Mouse (Mus musculus) CH12.LX (cell line): ENCODE results near the gene Crygb. TPM values are rescaled to one million over a fixed set of nuclear protein-coding genes. Genes with fewer than 3 reads are reported as not detected.

Source experiments
- DNase-seq: peaks from one replicate; pipeline ENCODE4 v3.0.0-alpha.2; 2013; ENCODE audit errors: extremely low read depth
- H3K27ac ChIP-seq: 2 replicates; pipeline ENCODE4 v1.5.1; 2012; ENCODE audit warnings: low read depth, mild to moderate bottlenecking, control low read depth, moderate library complexity; ENCODE audit not compliant: insufficient read depth
- H3K27me3 ChIP-seq: replicated peaks from 2 replicates; pipeline ENCODE3; 2012; ENCODE audit warnings: inconsistent platforms
- H3K36me3 ChIP-seq, 2 experiments: replicated peaks in 1 of 2; 2 replicates each; pipeline versions ENCODE3 to v1.6.1; 2012; ENCODE audit warnings: inconsistent platforms in 1 of 2, low read length in 1 of 2, mild to moderate bottlenecking in 1 of 2, mixed read lengths in 1 of 2, moderate library complexity in 1 of 2; ENCODE audit not compliant: control insufficient read depth in 1 of 2, insufficient read depth in 1 of 2
- H3K4me1 ChIP-seq, 2 experiments: 2 replicates each; pipeline ENCODE4 v1.6.1; 2012; ENCODE audit warnings: inconsistent platforms in 1 of 2, moderate library complexity in 1 of 2; ENCODE audit not compliant: insufficient read depth in 2 of 2, control insufficient read depth in 1 of 2
- H3K4me2 ChIP-seq: 2 replicates; pipeline ENCODE4 v1.6.1; 2012; ENCODE audit warnings: low read depth, mild to moderate bottlenecking, control low read depth; ENCODE audit not compliant: poor library complexity, insufficient read depth, severe bottlenecking
- H3K4me3 ChIP-seq, 3 experiments: fragments of 150-350 bp in 1 of 3; sonication (generic) in 1 of 3; replicated peaks in 1 of 3; 2 replicates each; pipeline versions ENCODE3 to v1.5.1; 2011 to 2012; ENCODE audit warnings: low read depth in 2 of 3, low read length in 2 of 3, mild to moderate bottlenecking in 2 of 3, moderate library complexity in 2 of 3, control low read depth in 1 of 3, improper control_type of control experiment in 1 of 3, inconsistent platforms in 1 of 3, mixed read lengths in 1 of 3; ENCODE audit not compliant: poor library complexity in 1 of 3
- H3K79me2 ChIP-seq: replicated peaks from 2 replicates; pipeline ENCODE4 v1.6.1; 2012; ENCODE audit warnings: mild to moderate bottlenecking, moderate library complexity; ENCODE audit not compliant: control insufficient read depth, poor library complexity, insufficient read depth, severe bottlenecking; ENCODE audit errors: extremely low read depth
- H3K9ac ChIP-seq: 2 replicates; pipeline ENCODE4 v1.6.1; 2012; ENCODE audit warnings: low read depth, mild to moderate bottlenecking, control low read depth, moderate library complexity; ENCODE audit not compliant: insufficient read depth
- H3K9me3 ChIP-seq: replicated peaks from 2 replicates; pipeline ENCODE3; 2012; ENCODE audit warnings: low read length, inconsistent platforms, mixed read lengths
- BHLHE40 ChIP-seq: IDR thresholded peaks from 2 replicates; pipeline ENCODE4 v1.6.1; 2011; ENCODE audit warnings: mild to moderate bottlenecking, low read depth, low read length, improper control_type of control experiment
- HCFC1 ChIP-seq: IDR thresholded peaks from 2 replicates; pipeline ENCODE4 v1.6.1; 2012; ENCODE audit warnings: low read depth, mild to moderate bottlenecking, inconsistent platforms, low read length, improper control_type of control experiment
- JUN ChIP-seq: IDR thresholded peaks from 2 replicates; pipeline ENCODE4 v1.6.1; 2011; ENCODE audit warnings: low read depth, mild to moderate bottlenecking, low read length, improper control_type of control experiment, moderate library complexity; ENCODE audit not compliant: insufficient read depth
- MAFK ChIP-seq: IDR thresholded peaks from 2 replicates; pipeline ENCODE4 v1.6.1; 2011; ENCODE audit warnings: low read length, improper control_type of control experiment; ENCODE audit not compliant: insufficient replicate concordance
- MAX ChIP-seq: IDR thresholded peaks from 2 replicates; pipeline ENCODE4 v1.6.1; 2011; ENCODE audit warnings: low read length, improper control_type of control experiment
- MAZ ChIP-seq: IDR thresholded peaks from 2 replicates; pipeline ENCODE4 v1.6.1; 2012; ENCODE audit warnings: low read depth, mild to moderate bottlenecking, inconsistent platforms, low read length, improper control_type of control experiment, moderate library complexity
- MEF2A ChIP-seq: IDR thresholded peaks from 2 replicates; pipeline ENCODE4 v1.6.1; 2014; ENCODE audit warnings: low read depth, mild to moderate bottlenecking, inconsistent platforms, low read length, improper control_type of control experiment, borderline replicate concordance
- MXI1 ChIP-seq: IDR thresholded peaks from 2 replicates; pipeline ENCODE4 v1.6.1; 2011; ENCODE audit warnings: mild to moderate bottlenecking, low read depth, low read length, improper control_type of control experiment
- NRF1 ChIP-seq: IDR thresholded peaks from 2 replicates; pipeline ENCODE4 v1.6.1; 2014; ENCODE audit warnings: low read depth, mild to moderate bottlenecking, inconsistent platforms, low read length, improper control_type of control experiment, moderate library complexity
- PAX5 ChIP-seq: IDR thresholded peaks from 2 replicates; pipeline ENCODE4 v1.6.1; 2012; ENCODE audit warnings: low read length, inconsistent platforms, mixed read lengths
- RCOR1 ChIP-seq: conservative IDR thresholded peaks from 2 replicates; pipeline ENCODE4 v1.6.1; 2012; ENCODE audit warnings: low read depth, mild to moderate bottlenecking, inconsistent platforms, low read length, improper control_type of control experiment
- TBP ChIP-seq: conservative IDR thresholded peaks from 2 replicates; pipeline ENCODE4 v1.6.1; 2011; ENCODE audit warnings: low read depth, low read length, improper control_type of control experiment
- TCF12 ChIP-seq: IDR thresholded peaks from 2 replicates; pipeline ENCODE4 v1.6.1; 2014; ENCODE audit warnings: low read depth, mild to moderate bottlenecking, inconsistent platforms, low read length, improper control_type of control experiment
- UBTF ChIP-seq: IDR thresholded peaks from 2 replicates; pipeline ENCODE4 v1.6.1; 2012; ENCODE audit warnings: low read depth, mild to moderate bottlenecking, inconsistent platforms, low read length, improper control_type of control experiment, moderate library complexity
- USF1 ChIP-seq: IDR thresholded peaks from 2 replicates; pipeline ENCODE4 v1.6.1; 2014; ENCODE audit warnings: low read depth, mild to moderate bottlenecking, inconsistent platforms, low read length, improper control_type of control experiment
- USF2 ChIP-seq: conservative IDR thresholded peaks from 2 replicates; pipeline ENCODE4 v1.6.1; 2011; ENCODE audit warnings: low read depth, low read length, improper control_type of control experiment
- ZC3H11A ChIP-seq: IDR thresholded peaks from 2 replicates; pipeline ENCODE4 v1.6.1; 2012; ENCODE audit warnings: low read depth, mild to moderate bottlenecking, inconsistent platforms, low read length, improper control_type of control experiment
- ZKSCAN1 ChIP-seq: IDR thresholded peaks from 2 replicates; pipeline ENCODE4 v1.6.1; 2012; ENCODE audit warnings: low read depth, inconsistent platforms, low read length, improper control_type of control experiment, borderline replicate concordance
- ZMIZ1 ChIP-seq: IDR thresholded peaks from 2 replicates; pipeline ENCODE4 v1.6.1; 2012; ENCODE audit warnings: low read depth, mild to moderate bottlenecking, inconsistent platforms, low read length, improper control_type of control experiment
- ZNF384 ChIP-seq: IDR thresholded peaks from 2 replicates; pipeline ENCODE4 v1.6.1; 2012; ENCODE audit warnings: low read depth, low read length, improper control_type of control experiment, inconsistent platforms
- dilution Hi-C: fragments of 300-500 bp; cut with MboI; formaldehyde crosslinking; loops from 2 replicates; pipeline ENCODE4 v1.14.3; 2020; ENCODE audit warnings: low sequenced_read_pairs; ENCODE audit not compliant: extremely low pct_unique_long_range_greater_than_20kb, extremely low pct_ligation_motif_present
- in situ Hi-C: fragments of 300-500 bp; cut with MboI; formaldehyde crosslinking; loops from 3 replicates; pipeline ENCODE4 v1.14.3; 2019; ENCODE audit warnings: low sequenced_read_pairs, low pct_ligation_motif_present, low pct_unique_long_range_greater_than_20kb, mixed read lengths
- polyA plus RNA-seq: library from polyadenylated mRNA; unstranded; fragments of >175 nt; gene quantifications from 2 replicates; pipeline ENCODE4 v1.2.1, GENCODE M21; 2012; ENCODE audit warnings: low read depth; ENCODE audit not compliant: insufficient read length
- total RNA-seq, 2 experiments: library from RNA; depleted of rRNA; stranded (reverse); fragments of 300-350 nt in 1 of 2; fragments of >200 nt in 1 of 2; gene quantifications; 2 replicates each; pipeline ENCODE4 v1.2.3; 2012 to 2014

Crygb gene
- total and polyA plus RNA-seq, 3 experiments = not detected

DNA sequence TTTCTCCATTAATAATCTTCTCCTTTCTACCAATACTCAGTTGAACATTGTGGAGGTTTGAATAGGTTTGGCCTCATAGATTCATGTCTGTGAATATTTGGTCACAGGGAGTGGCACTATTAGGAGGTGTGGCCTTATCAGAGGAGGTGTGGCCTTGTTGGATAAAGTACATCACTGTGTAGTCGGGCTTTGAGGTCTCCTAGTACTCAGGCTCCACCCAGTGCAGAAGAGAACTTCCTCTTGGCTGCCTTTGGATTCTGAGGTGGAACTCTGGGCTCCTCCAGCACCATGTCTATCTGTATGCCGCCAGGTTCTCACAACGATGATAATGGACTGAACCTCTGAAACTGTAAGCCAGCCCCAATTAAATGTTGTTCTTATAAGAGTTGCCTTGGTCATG, 14.9 kb upstream of the Crygb start:
- TF ChIP-seq BHLHE40 (no peak), USF2 (no peak), RCOR1 (no peak), TCF12 (no peak), JUN (no peak), ZMIZ1 (no peak), ZNF384 (no peak), USF1 (no peak)
- Histone ChIP-seq H3K4me1 (no peaks in the 10 kb centered on the region), H3K9ac (no peak overlapping the region), H3K4me3 (no peak overlapping the region), H3K4me2 (no peak overlapping the region), H3K79me2 (no peaks in the 10 kb centered on the region), H3K27me3 (no peaks in the 10 kb centered on the region), H3K27ac (no peak overlapping the region), H3K9me3 (no peaks in the 10 kb centered on the region), H3K36me3 (no peaks in the 10 kb centered on the region)
- dilution Hi-C loops = no loop called here
- no peak for DNase-seq
- in situ Hi-C loops = no loop called here

DNA sequence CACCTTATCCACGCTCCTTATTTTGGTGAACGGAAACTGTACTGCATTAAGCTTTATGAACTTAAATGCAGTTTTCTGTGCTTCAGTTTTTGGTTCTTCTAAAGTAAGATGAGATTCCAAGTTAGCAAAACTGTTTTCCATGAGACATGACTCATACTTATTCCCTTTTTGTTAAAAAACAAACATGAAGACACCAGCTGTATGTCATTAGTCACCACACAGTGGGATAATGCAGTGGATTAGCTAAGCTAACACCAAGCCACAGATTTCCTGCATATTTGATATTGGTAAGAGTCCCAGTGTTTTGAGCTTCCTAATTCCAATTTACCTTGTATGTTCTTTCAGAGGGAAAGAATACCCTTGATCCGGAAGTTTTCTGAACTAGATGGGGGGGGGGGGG, 9.5 kb upstream of the Crygb start:
- H3K4me2 ChIP-seq = no peak overlapping the region
- H3K9me3 ChIP-seq = no peaks in the 10 kb centered on the region
- no peaks in the 10 kb centered on the region for H3K27me3 ChIP-seq
- dilution Hi-C loops (no loop called here), in situ Hi-C loops (no loop called here)
- no peaks in the 10 kb centered on the region for H3K4me1 ChIP-seq
- no peak overlapping the region for H3K4me3 ChIP-seq
- no peak overlapping the region for H3K27ac ChIP-seq
- DNase-seq = no peak
- H3K79me2 ChIP-seq = no peaks in the 10 kb centered on the region
- H3K9ac ChIP-seq = no peak overlapping the region
- no peak for TF ChIP-seq MAFK
- no peak for TF ChIP-seq MEF2A
- TF ChIP-seq MAZ = no peak
- TF ChIP-seq ZKSCAN1 = no peak
- no peak for TF ChIP-seq TBP
- TF ChIP-seq HCFC1 = no peak
- no peak for TF ChIP-seq MAX
- H3K36me3 ChIP-seq = no peaks in the 10 kb centered on the region

DNA sequence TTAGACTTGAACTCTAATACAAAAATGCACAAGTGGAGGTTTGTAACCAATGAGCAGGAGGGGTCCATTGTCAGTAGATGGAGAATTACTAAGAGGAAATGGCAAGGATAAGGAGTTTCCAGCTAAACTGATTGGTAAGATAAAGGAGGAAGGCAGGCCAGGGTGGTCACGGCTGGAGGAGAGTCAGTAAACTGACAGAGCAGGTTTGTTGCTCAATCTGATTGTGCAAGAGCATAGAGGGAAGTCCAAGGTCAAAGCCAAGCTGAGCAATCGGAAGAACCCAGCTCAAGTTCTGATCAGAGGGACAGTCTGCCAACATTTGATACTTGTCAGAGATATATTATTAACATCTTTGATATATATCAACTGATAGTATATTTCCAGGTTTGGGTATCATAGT, 8.3 kb upstream of the Crygb start:
- no peaks in the 10 kb centered on the region for H3K36me3 ChIP-seq
- no peak overlapping the region for H3K9ac ChIP-seq
- no peak overlapping the region for H3K4me3 ChIP-seq
- H3K79me2 ChIP-seq = no peaks in the 10 kb centered on the region
- no peaks in the 10 kb centered on the region for H3K4me1 ChIP-seq
- in situ Hi-C loops (no loop called here), dilution Hi-C loops (no loop called here)
- no peak for DNase-seq
- H3K9me3 ChIP-seq = no peaks in the 10 kb centered on the region
- no peaks in the 10 kb centered on the region for H3K27me3 ChIP-seq
- no peak overlapping the region for H3K27ac ChIP-seq
- no peak overlapping the region for H3K4me2 ChIP-seq
- TF ChIP-seq UBTF = no peak
- TF ChIP-seq ZMIZ1 = no peak
- no peak for TF ChIP-seq NRF1
- no peak for TF ChIP-seq PAX5
- TF ChIP-seq MAZ = no peak
- TF ChIP-seq ZNF384 = no peak
- TF ChIP-seq ZC3H11A = no peak
- TF ChIP-seq TCF12 = no peak
- no peak for TF ChIP-seq MXI1
